19 mouse cellular contexts compared by ENCODE assay signal in the genomic region with DNA sequence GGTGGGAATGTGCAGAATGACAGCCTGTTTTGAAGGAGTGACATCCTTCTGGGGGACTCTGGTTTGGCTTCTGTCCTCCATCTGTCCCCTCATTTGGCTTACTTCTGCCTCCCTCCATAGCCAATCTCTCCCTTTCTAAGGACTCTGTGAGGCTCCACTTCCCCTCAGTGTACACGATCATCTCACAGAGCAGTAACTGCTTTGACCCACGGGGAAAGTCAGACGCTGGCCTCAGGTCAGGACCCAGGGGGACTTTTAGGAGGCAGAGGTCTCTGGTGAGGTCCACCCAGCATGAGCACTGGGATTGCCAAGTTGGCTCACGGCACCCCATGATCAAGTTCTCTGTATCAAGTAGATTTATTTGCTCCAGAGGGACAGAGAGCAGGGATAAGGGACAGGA. TPM values are rescaled to one million over a fixed set of nuclear protein-coding genes. Genes with fewer than 3 reads are reported as not detected.
DNase-seq lines count a peak whose midpoint lies in the region; ATAC-seq and TF ChIP-seq lines count a peak whose summit lies in the region.
"Had no signal": no experiment of that assay in that cellular context is flagged by ENCODE, and none has a peak within 500 bp of the region (broad histone marks: within the 10 kb centered on the region; RNA-seq: fewer than 3 reads in every experiment).

No protein-coding gene starts in this region.

- peak; percentile 61 for DNase-seq in heart, embryonic 10.5 days (ENCODE audit: low spot score)
- no peak for DNase-seq in heart, postnatal 25 days (ENCODE audit: low spot score)
- peak; percentile 57 for DNase-seq in midbrain, embryonic 11.5 days (ENCODE audit: low spot score, missing footprints)
- DNase-seq in midbrain, postnatal 0 days (ENCODE audit: low spot score): no peak
- DNase-seq: adrenal gland, adult 2 months; adrenal gland, adult 8-10 months; adrenal gland, postnatal 10 days; adrenal gland, postnatal 14 days; adrenal gland, postnatal 25 days; adrenal gland, postnatal 36 days; B cell, adult 2 months; cerebellum, adult 11 months; cerebellum, adult 11-12 months; cerebellum, adult 18-20 months had no signal

- H3K4me1 ChIP-seq in heart, embryonic 10.5 days: peaks cover 6% of the 10 kb centered on the region
- H3K4me1 ChIP-seq in midbrain, embryonic 11.5 days (ENCODE audit: control insufficient read depth, insufficient read depth, low read length): peaks cover 6% of the 10 kb centered on the region; the same call in 1 of the 2 replicates
- peaks cover 8% of the 10 kb centered on the region; the same call in 1 of the 2 replicates for H3K4me1 ChIP-seq in midbrain, postnatal 0 days (ENCODE audit: insufficient read depth, low read length)

- 89% methylated on average over 4 of the region's 4 CpGs for WGBS in heart, embryonic 10.5 days
- 82% methylated on average over 4 of the region's 4 CpGs for WGBS in midbrain, embryonic 11.5 days
- WGBS in midbrain, postnatal 0 days: 91% methylated on average over 4 of the region's 4 CpGs

- H3K36me3 ChIP-seq in heart, embryonic 10.5 days: peaks cover 49% of the 10 kb centered on the region
- 0 out of 2 replicates have a peak, but pooled peaks cover 2% of the 10 kb centered on the region for H3K36me3 ChIP-seq in midbrain, embryonic 11.5 days (ENCODE audit: control insufficient read depth, insufficient read depth, low read length)
- peaks cover 21% of the 10 kb centered on the region for H3K36me3 ChIP-seq in midbrain, postnatal 0 days (ENCODE audit: insufficient read depth, low read length)

- intact Hi-C loops in heart, postnatal 25 days (cut with DNase I): loop anchor here (10.0 kb wide), 1 partner anchor 427 kb away; no protein-coding TSS in a partner anchor

- ATAC-seq in midbrain, embryonic 11.5 days (ENCODE audit: low FRiP score): no peak
- no peak for ATAC-seq in midbrain, postnatal 0 days (ENCODE audit: low FRiP score)
- ATAC-seq: activated CD4-positive, CD25-positive, alpha-beta regulatory T cell, adult 4 months; CD4-positive, CD25-positive, alpha-beta regulatory T cell, adult 4 months; Patski had no signal

- TF ChIP-seq CTCF in midbrain, postnatal 0 days (IDR thresholded peaks at IDR 0.05): no peak

- no peaks in the 10 kb centered on the region for H3K9me3 ChIP-seq in heart, embryonic 10.5 days
- H3K9me3 ChIP-seq in midbrain, embryonic 11.5 days (ENCODE audit: control insufficient read depth, low read length): no peaks in the 10 kb centered on the region
- H3K9me3 ChIP-seq in midbrain, postnatal 0 days (ENCODE audit: low read length): no peaks in the 10 kb centered on the region
- H3K9me3 ChIP-seq: G1E had no signal

- H3K4me2 ChIP-seq in midbrain, embryonic 11.5 days: no peak overlapping the region
- H3K4me2 ChIP-seq in midbrain, postnatal 0 days (ENCODE audit: low read depth, low read length, poor library complexity, severe bottlenecking): no peak overlapping the region

- no peak overlapping the region for H3K9ac ChIP-seq in midbrain, embryonic 11.5 days (ENCODE audit: low read length)
- H3K9ac ChIP-seq in midbrain, postnatal 0 days (replicated peaks; ENCODE audit: low read length, poor library complexity, severe bottlenecking): no peak overlapping the region

- no peak overlapping the region for H3K27ac ChIP-seq in heart, embryonic 10.5 days
- H3K27ac ChIP-seq in midbrain, embryonic 11.5 days (ENCODE audit: low read depth, low read length): no peak overlapping the region
- H3K27ac ChIP-seq in midbrain, postnatal 0 days (ENCODE audit: low read depth, low read length): no peak overlapping the region

- no peak overlapping the region for H3K4me3 ChIP-seq in heart, embryonic 10.5 days
- H3K4me3 ChIP-seq in midbrain, embryonic 11.5 days (ENCODE audit: low read depth, low read length): no peak overlapping the region
- H3K4me3 ChIP-seq in midbrain, postnatal 0 days (ENCODE audit: low read depth, low read length): no peak overlapping the region

- H3K27me3 ChIP-seq in heart, embryonic 10.5 days (ENCODE audit: insufficient read depth, poor library complexity, severe bottlenecking): peaks cover 11% of the 10 kb centered on the region; the same call in 1 of the 2 replicates
- H3K27me3 ChIP-seq in midbrain, embryonic 11.5 days (ENCODE audit: control insufficient read depth, insufficient read depth, low read length): no peaks in the 10 kb centered on the region
- no peaks in the 10 kb centered on the region for H3K27me3 ChIP-seq in midbrain, postnatal 0 days (ENCODE audit: insufficient read depth, low read length)
- H3K27me3 ChIP-seq: CH12.LX, Patski had no signal

RNA-seq across cellular contexts. Expression of a gene that starts 33.1 kb away (rescaled TPM):
- 42.9 and 56.2 TPM in 2 replicates for polyA plus RNA-seq in heart, embryonic 10.5 days (2016; fragmentation: Nextera tagmentation; extraction: Ambion mirVana)
- total RNA-seq in heart, postnatal 25 days (2021): 10 to 100 TPM; 41.0 to 43.8 TPM
- polyA plus RNA-seq in midbrain, embryonic 11.5 days (2014; fragmentation: Nextera tagmentation; extraction: Ambion mirVana): 45.0 and 48.1 TPM in 2 replicates
- total RNA-seq in midbrain, postnatal 0 days (2014; rRNA removed): 6.4 and 8.8 TPM in 2 replicates
- 23.4 and 23.6 TPM in 2 replicates for polyA plus RNA-seq in midbrain, postnatal 0 days (2015; fragmentation: Nextera tagmentation; extraction: Ambion mirVana)

RNA-seq across cellular contexts. Expression of a gene that starts 42.1 kb away (rescaled TPM):
- 31.6 and 34.0 TPM in 2 replicates for polyA plus RNA-seq in heart, embryonic 10.5 days (2016; fragmentation: Nextera tagmentation; extraction: Ambion mirVana)
- 10 to 100 TPM; 19.4 to 21.5 TPM for total RNA-seq in heart, postnatal 25 days (2021)
- 35.9 and 37.8 TPM in 2 replicates for polyA plus RNA-seq in midbrain, embryonic 11.5 days (2014; fragmentation: Nextera tagmentation; extraction: Ambion mirVana)
- 53.2 and 54.4 TPM in 2 replicates for total RNA-seq in midbrain, postnatal 0 days (2014; rRNA removed)
- polyA plus RNA-seq in midbrain, postnatal 0 days (2015; fragmentation: Nextera tagmentation; extraction: Ambion mirVana): 37.9 and 38.8 TPM in 2 replicates

RNA-seq across cellular contexts. Expression of a gene that starts 43.4 kb away (rescaled TPM):
- polyA plus RNA-seq in heart, embryonic 10.5 days (2016; fragmentation: Nextera tagmentation; extraction: Ambion mirVana): 31.3 and 36.0 TPM in 2 replicates
- total RNA-seq in heart, postnatal 25 days (2021): 1 to 10 TPM; 8.5 to 9.4 TPM
- 40.4 and 43.0 TPM in 2 replicates for polyA plus RNA-seq in midbrain, embryonic 11.5 days (2014; fragmentation: Nextera tagmentation; extraction: Ambion mirVana)
- 57.4 and 62.2 TPM in 2 replicates for total RNA-seq in midbrain, postnatal 0 days (2014; rRNA removed)
- 59.6 and 66.4 TPM in 2 replicates for polyA plus RNA-seq in midbrain, postnatal 0 days (2015; fragmentation: Nextera tagmentation; extraction: Ambion mirVana)

RNA-seq across cellular contexts. Expression of a gene that starts 58.8 kb away (rescaled TPM):
- polyA plus RNA-seq in heart, embryonic 10.5 days (2016; fragmentation: Nextera tagmentation; extraction: Ambion mirVana): 24.6 and 28.9 TPM in 2 replicates
- 1 to 10 TPM; 7.1 to 8.2 TPM for total RNA-seq in heart, postnatal 25 days (2021)
- 27.1 and 28.8 TPM in 2 replicates for polyA plus RNA-seq in midbrain, embryonic 11.5 days (2014; fragmentation: Nextera tagmentation; extraction: Ambion mirVana)
- 7.7 and 9.8 TPM in 2 replicates for total RNA-seq in midbrain, postnatal 0 days (2014; rRNA removed)
- polyA plus RNA-seq in midbrain, postnatal 0 days (2015; fragmentation: Nextera tagmentation; extraction: Ambion mirVana): 12.6 and 14.5 TPM in 2 replicates

Comparison
In these comparisons a context has a peak if more than half of its experiments do, and no peak if none do; other contexts are left out.
1. DNase-seq: peak in heart, embryonic 10.5 days (single experiment) and midbrain, embryonic 11.5 days (single experiment); none in heart, postnatal 25 days (single experiment) and midbrain, postnatal 0 days (single experiment).